Mouse (Mus musculus) forebrain, embryonic 12.5 days (tissue): ENCODE measurements around the gene Tmem130. TPM values are rescaled to one million over a fixed set of nuclear protein-coding genes. Genes with fewer than 3 reads are reported as not detected.

Source experiments
- ATAC-seq: fragments of 200-750 bp; cut with Nextera tagmentation; 2 replicates; pipeline ENCODE4 v1.8.0; 2017; ENCODE audit warnings: moderate TSS enrichment; ENCODE audit not compliant: low FRiP score
- H3K27ac ChIP-seq: fragments of 300-500 bp; sonication (generic); 2 replicates; pipeline ENCODE4 v1.5.1; 2016; ENCODE audit warnings: mild to moderate bottlenecking
- H3K27me3 ChIP-seq: fragments of 300-500 bp; sonication (generic); 2 replicates; pipeline ENCODE4 v1.6.1; 2016; ENCODE audit warnings: mild to moderate bottlenecking
- H3K36me3 ChIP-seq: fragments of 300-500 bp; sonication (generic); replicated peaks from 2 replicates; pipeline ENCODE4 v1.6.1; 2016; ENCODE audit warnings: mild to moderate bottlenecking
- H3K4me1 ChIP-seq: fragments of 300-500 bp; sonication (generic); 2 replicates; pipeline ENCODE4 v1.6.1; 2016
- H3K4me2 ChIP-seq: fragments of 300-500 bp; sonication (generic); 2 replicates; pipeline ENCODE4 v1.6.1; 2016; ENCODE audit warnings: mild to moderate bottlenecking, moderate library complexity
- H3K4me3 ChIP-seq: fragments of 300-500 bp; sonication (generic); replicated peaks from 2 replicates; pipeline ENCODE4 v1.5.1; 2016; ENCODE audit warnings: mild to moderate bottlenecking
- H3K9ac ChIP-seq: fragments of 300-500 bp; sonication (generic); 2 replicates; pipeline ENCODE4 v1.6.1; 2016; ENCODE audit warnings: mild to moderate bottlenecking
- H3K9me3 ChIP-seq: fragments of 300-500 bp; sonication (generic); 2 replicates; pipeline ENCODE4 v1.6.1; 2016
- whole genome bisulfite sequencing: fragments of 180-500 bp; shearing (Covaris S2); methylation state at CpG from one replicate; pipeline ENCODE4 v1.1.7; 2016; 5-methylcytosine and 5-hydroxymethylcytosine counted together
- polyA plus RNA-seq: library from polyadenylated mRNA; unstranded; fragments of >200 nt; fragmentation: Nextera tagmentation; extraction: Ambion mirVana; gene quantifications from 2 replicates; pipeline ENCODE4 v1.2.1, GENCODE M21; 2016

The Tmem130 gene
- 48.1 and 56.0 TPM in 2 replicates for polyA plus RNA-seq

DNA sequence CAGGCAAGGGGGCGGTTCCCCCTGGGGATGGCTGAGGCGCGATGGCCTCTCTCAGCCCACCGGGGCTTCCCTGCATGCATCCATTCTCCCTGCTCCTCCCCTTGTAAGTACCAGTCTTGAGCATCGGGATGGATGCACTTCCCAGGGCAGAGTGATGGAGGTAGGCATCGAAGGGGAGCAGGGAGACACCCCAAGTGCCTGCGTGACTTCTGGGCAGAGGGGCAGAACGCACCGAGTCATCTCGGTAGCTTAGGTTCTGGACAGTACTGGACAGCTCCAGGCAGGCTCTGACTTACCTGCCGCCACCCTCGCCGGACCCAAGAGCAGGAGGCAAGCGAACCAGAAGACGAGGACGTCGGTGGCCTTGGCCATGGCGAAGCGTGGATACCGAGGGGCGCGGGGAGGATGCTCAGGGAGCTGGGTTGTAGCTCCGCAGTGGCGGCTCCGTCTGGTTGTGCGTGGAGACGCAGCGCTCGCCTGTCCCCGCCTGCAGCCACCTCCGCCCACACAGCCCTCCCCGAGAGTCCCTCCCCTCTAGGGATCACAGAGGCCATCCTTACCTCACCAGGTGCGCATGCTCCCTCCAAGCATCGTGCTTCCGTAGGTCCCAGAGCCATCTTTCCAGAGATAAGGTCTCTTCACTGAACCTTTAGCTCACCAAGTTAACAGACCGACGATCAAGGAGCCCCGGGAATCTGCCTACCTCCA lies at the start of gene Tmem130:
Gene Tmem130, minus strand, starts transcription at position 658 of the 708 bp plus-strand sequence.
- WGBS = 2% methylated on average over 37 of the region's 38 CpGs
- peak; percentile 78 for ATAC-seq
- peak within 1 kb of the TSS; percentile 65 for H3K27ac ChIP-seq

DNA sequence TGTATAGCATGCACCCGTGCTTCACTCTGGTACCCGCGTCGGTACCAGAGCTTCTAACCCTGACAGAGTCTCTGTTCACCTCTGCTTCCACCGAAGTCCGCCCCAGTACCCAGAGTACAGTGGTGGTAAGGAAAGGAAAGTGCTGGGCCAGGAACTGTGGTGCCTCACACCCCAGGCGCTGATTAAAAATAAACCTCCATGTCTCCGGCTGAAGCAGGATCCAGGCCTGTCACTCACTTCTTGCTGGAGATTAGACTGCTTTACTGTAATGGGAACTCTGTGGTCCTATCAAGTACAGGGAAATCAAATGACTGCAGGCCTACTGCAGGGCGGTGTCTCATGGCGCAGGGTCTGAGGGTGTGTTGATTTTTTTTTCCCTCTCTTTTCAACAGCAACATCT lies 45.3 kb upstream of the Tmem130 start:
- Histone ChIP-seq H3K4me2 (no peak overlapping the region), H3K36me3 (peaks cover 100% of the 10 kb centered on the region), H3K9ac (no peak overlapping the region), H3K4me3 (no peak overlapping the region), H3K27ac (no peak overlapping the region), H3K9me3 (peaks cover 6% of the 10 kb centered on the region; the same call in 1 of the 2 replicates), H3K27me3 (no peaks in the 10 kb centered on the region), H3K4me1 (no peaks in the 10 kb centered on the region)
- WGBS = 93% methylated on average over 10 of the region's 10 CpGs
- no peak for ATAC-seq

More for the DNA sequence above, at the start of gene Tmem130:
- peak within 1 kb of the TSS; percentile 60 for H3K4me2 ChIP-seq
- H3K9ac ChIP-seq = peak within 1 kb of the TSS; percentile 52
- peaks cover 24% of the 10 kb centered on the region for H3K27me3 ChIP-seq
- H3K9me3 ChIP-seq = no peaks in the 10 kb centered on the region
- no peaks in the 10 kb centered on the region for H3K36me3 ChIP-seq
- peaks cover 22% of the 10 kb centered on the region for H3K4me1 ChIP-seq
- peak within 1 kb of the TSS; percentile 42 for H3K4me3 ChIP-seq

DNA sequence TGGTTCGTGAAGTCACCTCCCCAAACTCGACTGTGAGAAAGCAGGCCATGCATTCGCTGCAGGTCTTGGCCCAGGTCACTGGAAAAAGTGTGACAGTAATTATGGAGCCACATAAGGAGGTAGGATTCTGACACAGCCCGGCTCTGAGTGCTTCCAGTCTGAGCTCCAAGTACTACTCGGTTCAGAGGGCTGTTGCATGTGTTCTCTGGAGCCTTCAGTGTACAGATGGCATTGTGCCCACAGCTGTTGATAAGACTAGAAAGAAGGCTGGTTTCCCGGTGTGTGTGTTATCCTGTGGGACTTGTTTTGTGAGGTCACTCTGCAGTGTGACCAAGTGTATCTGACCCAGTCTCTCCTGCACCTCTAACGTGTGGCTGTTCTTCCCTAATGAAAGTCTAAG lies 42.6 kb upstream of the Tmem130 start:
- Histone ChIP-seq H3K27ac (no peak overlapping the region), H3K27me3 (no peaks in the 10 kb centered on the region), H3K36me3 (peaks cover 99% of the 10 kb centered on the region), H3K4me1 (no peaks in the 10 kb centered on the region), H3K4me2 (no peak overlapping the region), H3K4me3 (no peak overlapping the region), H3K9me3 (no peaks in the 10 kb centered on the region), H3K9ac (no peak overlapping the region)
- 94% methylated on average over 7 of the region's 7 CpGs for WGBS
- no peak for ATAC-seq

DNA sequence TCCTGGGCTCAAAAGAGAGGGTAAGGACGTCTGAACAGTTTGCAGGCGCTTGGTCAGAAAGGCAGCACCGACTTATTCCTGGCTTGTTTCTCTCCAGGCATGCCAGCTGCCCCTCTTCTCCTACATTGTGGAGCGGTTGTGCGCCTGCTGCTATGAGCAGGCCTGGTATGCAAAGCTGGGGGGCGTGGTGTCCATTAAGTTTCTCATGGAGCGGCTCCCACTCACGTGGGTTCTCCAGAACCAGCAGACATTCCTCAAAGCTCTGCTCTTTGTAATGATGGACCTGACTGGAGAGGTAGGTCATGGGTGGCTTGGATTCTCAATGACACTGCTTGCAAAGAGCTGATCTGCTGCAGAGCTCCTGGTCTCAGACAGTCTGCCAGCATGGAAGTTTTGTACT lies 41.4 kb upstream of the Tmem130 start:
- Histone ChIP-seq H3K9ac (no peak overlapping the region), H3K27ac (no peak overlapping the region), H3K27me3 (no peaks in the 10 kb centered on the region), H3K9me3 (no peaks in the 10 kb centered on the region), H3K36me3 (peaks cover 99% of the 10 kb centered on the region), H3K4me1 (no peaks in the 10 kb centered on the region), H3K4me2 (no peak overlapping the region), H3K4me3 (no peak overlapping the region)
- 97% methylated on average over 8 of the region's 8 CpGs for WGBS
- no peak for ATAC-seq

DNA sequence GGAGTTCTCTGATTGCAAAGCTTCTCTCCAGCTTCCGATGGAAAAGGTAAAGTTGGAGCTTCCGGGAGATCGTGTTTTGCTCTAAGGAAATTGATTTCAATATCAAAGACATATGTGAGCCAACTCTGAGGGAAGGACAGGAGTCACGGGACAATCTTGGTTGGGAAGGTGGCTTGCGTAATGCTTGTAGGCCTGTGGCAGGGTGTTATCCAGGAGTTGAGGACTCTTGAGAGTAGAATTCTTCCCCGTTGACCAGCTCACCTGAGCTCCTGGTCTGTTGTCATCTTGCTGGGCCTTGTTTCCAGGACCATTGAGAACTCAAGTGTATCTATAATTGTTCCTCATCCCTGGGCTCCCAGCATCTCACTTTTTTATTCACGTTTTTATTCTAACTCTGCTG lies 35.5 kb upstream of the Tmem130 start:
- ATAC-seq = no peak
- Histone ChIP-seq H3K4me1 (no peaks in the 10 kb centered on the region), H3K9ac (no peak overlapping the region), H3K27me3 (no peaks in the 10 kb centered on the region), H3K4me3 (no peak overlapping the region), H3K27ac (no peak overlapping the region), H3K36me3 (peaks cover 99% of the 10 kb centered on the region), H3K4me2 (no peak overlapping the region), H3K9me3 (no peaks in the 10 kb centered on the region)
- 95% methylated on average over 7 of the region's 7 CpGs for WGBS

DNA sequence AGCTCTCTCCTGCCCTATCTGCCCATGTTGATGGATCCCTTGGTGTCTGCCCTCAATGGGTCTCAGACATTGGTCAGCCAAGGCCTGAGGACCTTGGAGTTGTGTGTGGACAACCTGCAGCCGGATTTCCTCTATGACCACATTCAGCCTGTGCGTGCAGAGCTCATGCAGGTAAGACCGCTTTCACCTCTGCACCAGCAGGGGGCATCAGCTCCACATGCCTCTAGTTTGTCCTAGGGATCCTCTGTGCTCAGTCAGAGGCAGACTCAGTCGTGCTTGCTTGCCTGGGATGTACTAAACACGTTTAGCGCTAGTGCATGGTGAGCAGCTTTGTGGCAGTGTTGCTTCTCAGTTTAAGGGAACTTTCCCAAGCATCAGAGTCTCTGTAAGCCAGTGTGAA lies 33.1 kb upstream of the Tmem130 start:
- 82% methylated on average over 6 of the region's 6 CpGs for WGBS
- no peak overlapping the region for H3K27ac ChIP-seq
- H3K9ac ChIP-seq = no peak overlapping the region
- no peak overlapping the region for H3K4me3 ChIP-seq
- no peak for ATAC-seq
- H3K4me1 ChIP-seq = no peaks in the 10 kb centered on the region
- no peak overlapping the region for H3K4me2 ChIP-seq
- H3K9me3 ChIP-seq = no peaks in the 10 kb centered on the region
- peaks cover 100% of the 10 kb centered on the region for H3K36me3 ChIP-seq
- H3K27me3 ChIP-seq = no peaks in the 10 kb centered on the region

DNA sequence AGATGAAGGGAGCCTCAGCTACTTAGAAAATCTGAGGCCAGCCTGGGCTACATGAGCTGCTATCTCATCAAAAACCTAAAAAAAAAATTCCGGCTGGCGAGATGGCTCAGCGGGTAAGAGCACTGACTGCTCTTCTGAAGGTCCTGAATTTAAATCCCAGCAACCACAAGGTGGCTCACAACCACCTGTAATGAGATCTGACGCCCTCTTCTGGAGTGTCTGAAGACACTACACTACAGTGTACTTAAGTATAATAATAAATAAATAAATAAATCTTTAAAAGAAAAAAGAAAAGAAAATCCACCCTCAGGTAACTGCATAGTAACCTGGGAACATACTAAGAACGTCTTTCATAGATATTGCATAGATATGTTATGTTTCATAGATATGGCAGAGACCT lies 31.8 kb upstream of the Tmem130 start:
- Histone ChIP-seq H3K36me3 (peaks cover 100% of the 10 kb centered on the region), H3K4me2 (no peak overlapping the region), H3K4me3 (no peak overlapping the region), H3K27ac (no peak overlapping the region), H3K9me3 (no peaks in the 10 kb centered on the region), H3K4me1 (no peaks in the 10 kb centered on the region), H3K9ac (no peak overlapping the region), H3K27me3 (no peaks in the 10 kb centered on the region)
- 89% methylated on average over 5 of the region's 5 CpGs for WGBS
- ATAC-seq = no peak

DNA sequence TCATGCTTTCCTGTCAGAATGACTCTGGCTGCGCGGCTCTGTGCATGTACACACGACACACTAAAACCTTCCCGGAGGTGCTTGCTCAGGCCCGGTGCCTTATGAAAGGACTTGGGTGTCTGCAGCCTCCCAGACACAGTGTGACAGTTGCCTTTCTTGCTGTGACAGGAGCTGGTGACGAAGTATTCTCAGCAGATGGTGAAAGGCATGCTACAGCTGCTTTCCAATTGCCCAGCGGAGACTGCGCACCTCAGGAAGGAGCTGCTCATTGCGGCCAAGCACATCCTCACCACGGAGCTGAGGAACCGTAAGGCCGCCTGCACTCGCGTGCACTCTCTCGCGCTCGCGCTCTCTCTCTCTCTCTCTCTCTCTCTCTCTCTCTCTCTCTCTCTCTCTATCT lies 24.8 kb upstream of the Tmem130 start:
- WGBS = 94% methylated on average over 18 of the region's 18 CpGs
- peaks cover 98% of the 10 kb centered on the region for H3K36me3 ChIP-seq
- no peak overlapping the region for H3K27ac ChIP-seq
- no peaks in the 10 kb centered on the region for H3K27me3 ChIP-seq
- no peaks in the 10 kb centered on the region for H3K4me1 ChIP-seq
- H3K9ac ChIP-seq = no peak overlapping the region
- H3K9me3 ChIP-seq = no peaks in the 10 kb centered on the region
- ATAC-seq = no peak
- no peak overlapping the region for H3K4me2 ChIP-seq
- no peak overlapping the region for H3K4me3 ChIP-seq

DNA sequence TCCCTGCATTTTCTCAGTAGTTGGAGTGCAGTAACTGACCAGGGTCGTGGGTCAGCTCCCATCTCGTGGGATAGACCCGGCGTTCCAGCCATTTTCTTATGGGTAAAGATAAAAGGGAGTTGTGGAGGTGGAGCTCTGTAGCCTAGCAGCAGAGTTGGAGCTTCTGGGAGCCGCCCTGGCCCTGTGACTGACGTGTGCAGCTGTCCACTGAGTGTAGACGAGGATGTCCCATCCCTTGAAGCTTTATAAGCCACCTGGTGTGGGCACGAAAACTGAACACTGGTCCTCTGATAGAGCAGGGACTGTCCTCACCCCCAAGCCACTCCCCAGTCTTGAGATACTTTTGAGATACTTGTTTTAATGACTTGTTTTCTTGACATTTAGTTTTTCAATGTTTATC lies 19.0 kb upstream of the Tmem130 start:
- 87% methylated on average over 8 of the region's 8 CpGs for WGBS

DNA sequence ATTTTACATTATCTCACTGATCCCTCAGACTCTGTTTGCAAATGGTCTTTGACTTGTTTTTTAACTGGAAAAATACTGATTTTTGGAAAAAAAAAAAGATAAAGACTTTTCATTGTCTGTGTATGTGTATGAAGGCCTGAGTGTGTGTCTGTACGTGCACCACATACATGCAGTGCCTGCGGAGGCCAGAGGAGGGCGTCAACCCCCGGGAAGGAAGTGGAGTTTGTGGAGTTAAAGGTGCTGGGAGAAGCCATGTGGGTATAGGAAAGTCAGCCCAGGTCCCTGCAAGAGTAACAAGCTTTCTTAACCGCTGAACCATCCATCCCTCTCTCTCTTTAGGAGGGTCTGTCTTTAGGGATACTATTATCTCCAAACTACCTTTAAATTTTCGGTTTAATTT lies 11.6 kb upstream of the Tmem130 start:
- Histone ChIP-seq H3K27ac (no peak overlapping the region), H3K9me3 (no peaks in the 10 kb centered on the region), H3K27me3 (no peaks in the 10 kb centered on the region), H3K9ac (no peak overlapping the region), H3K36me3 (peaks cover 56% of the 10 kb centered on the region), H3K4me3 (no peak overlapping the region), H3K4me2 (no peak overlapping the region), H3K4me1 (peaks cover 13% of the 10 kb centered on the region)
- no peak for ATAC-seq
- 95% methylated on average over 6 of the region's 6 CpGs for WGBS

More for the DNA sequence above, 19.0 kb upstream of the Tmem130 start:
- no peaks in the 10 kb centered on the region for H3K4me1 ChIP-seq
- H3K36me3 ChIP-seq = peaks cover 92% of the 10 kb centered on the region
- no peak overlapping the region for H3K9ac ChIP-seq
- ATAC-seq = no peak
- H3K4me2 ChIP-seq = no peak overlapping the region
- no peaks in the 10 kb centered on the region for H3K27me3 ChIP-seq
- H3K27ac ChIP-seq = no peak overlapping the region
- H3K9me3 ChIP-seq = no peaks in the 10 kb centered on the region
- no peak overlapping the region for H3K4me3 ChIP-seq

DNA sequence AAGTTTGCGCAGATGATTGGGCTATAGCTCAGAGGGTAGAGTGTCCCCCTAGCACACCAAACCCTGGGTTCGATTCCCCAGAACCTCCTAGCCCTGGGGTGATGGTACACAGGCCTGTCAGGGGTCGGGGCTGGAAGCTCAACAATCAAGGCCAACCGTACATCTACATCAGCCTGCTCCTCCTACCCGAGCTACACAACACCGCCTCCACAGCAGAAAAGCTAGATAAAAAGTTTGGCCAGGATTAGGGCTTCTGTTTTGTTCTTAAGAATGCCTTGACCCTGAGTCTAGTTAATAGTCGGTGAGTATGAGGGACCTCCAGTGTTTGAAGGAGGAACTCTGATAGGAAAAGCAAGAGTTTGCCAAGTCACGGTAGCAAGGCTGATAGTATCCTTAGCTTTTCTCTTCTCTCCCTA lies 7.5 kb upstream of the Tmem130 start:
- Histone ChIP-seq H3K36me3 (peaks cover 29% of the 10 kb centered on the region), H3K9me3 (no peaks in the 10 kb centered on the region), H3K4me3 (peak overlapping the region; percentile 88), H3K27ac (peak overlapping the region; percentile 96), H3K4me2 (peak overlapping the region; percentile 76), H3K27me3 (no peaks in the 10 kb centered on the region), H3K4me1 (peaks cover 13% of the 10 kb centered on the region), H3K9ac (peak overlapping the region; percentile 89)
- WGBS = 30% methylated on average over 8 of the region's 8 CpGs
- peak; percentile 1; the same call in 1 of the 2 replicates for ATAC-seq

DNA sequence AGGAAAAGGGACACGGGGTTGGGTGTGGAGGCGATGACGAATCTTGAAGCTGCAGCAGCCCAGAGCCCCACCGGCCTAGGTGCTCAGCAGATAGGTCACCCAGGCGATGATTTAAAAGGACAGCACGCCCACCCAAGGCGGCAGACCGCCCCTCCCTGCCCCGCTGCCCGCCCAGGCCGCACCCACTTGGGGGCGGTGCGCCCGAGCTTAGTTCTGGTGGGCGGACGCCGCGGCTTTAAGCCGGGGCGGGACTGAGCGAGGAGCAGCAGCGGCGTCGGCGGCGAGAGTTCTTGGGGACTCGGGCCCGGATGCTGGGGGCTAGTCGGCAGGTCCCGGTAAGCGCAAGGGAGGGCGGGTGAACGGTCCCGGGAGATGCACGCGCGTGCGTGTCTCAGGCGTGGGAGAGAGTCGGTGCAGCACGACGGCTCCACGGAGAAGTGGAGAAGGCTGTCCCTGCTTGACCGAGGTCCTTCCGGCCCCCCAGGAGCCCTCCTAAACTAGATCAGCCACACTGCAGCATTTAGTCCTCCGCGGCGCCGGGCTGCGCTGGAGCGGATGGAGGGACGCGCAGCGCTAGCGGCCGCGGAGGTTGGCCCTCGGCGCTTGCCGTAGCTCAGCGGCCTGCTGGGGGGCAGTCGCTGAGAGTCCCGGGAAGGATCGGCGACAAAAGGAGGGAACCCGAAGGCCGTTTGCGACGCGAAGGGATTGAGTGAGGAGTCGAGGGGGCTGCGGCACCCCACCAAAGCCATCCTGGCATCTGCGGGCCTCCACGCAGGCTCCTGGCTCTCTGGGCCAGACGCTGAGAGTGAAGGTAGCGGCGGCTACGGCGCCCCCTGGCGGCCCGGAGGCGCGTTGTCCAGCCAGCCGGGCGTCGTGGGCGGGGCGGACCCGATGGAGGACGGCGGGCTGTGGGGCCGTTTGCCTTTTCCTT lies 6.6 kb upstream of the Tmem130 start:
- peak; percentile 91 for ATAC-seq
- H3K9ac ChIP-seq = peak overlapping the region; percentile 89
- no peaks in the 10 kb centered on the region for H3K27me3 ChIP-seq
- H3K4me3 ChIP-seq = peak overlapping the region; percentile 88
- peak overlapping the region; percentile 76 for H3K4me2 ChIP-seq
- H3K9me3 ChIP-seq = no peaks in the 10 kb centered on the region
- peaks cover 22% of the 10 kb centered on the region for H3K36me3 ChIP-seq
- peak overlapping the region; percentile 96 for H3K27ac ChIP-seq
- peaks cover 13% of the 10 kb centered on the region for H3K4me1 ChIP-seq
- WGBS = under 1% methylated on average over 90 of the region's 92 CpGs
